Mouse (Mus musculus): ENCODE data around the gene Col11a1.

DNA sequence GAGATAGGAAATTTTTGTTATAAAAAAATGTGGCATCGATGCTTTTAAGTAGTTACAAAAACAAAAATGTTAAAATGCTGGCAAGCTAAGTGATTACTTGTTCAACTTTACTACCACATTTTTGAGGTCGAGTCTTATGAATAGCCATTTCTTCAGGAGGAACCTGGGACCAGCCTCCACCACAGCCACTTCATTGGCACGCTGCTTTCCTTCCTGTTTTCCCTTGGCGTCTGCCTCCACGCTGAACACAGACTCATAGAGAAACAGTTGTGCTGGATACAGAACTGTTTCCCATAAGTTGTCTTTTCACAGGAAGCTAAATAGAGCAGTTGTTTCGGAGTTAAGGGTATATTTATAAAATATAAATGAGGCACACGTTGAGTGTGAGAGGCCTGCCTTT is 69.0 kb downstream of the Col11a1 start:
- TF ChIP-seq POLR2A (IDR thresholded peaks at IDR 0.05; ENCODE audit: borderline replicate concordance, extremely low read depth, insufficient read depth, insufficient read length, poor library complexity, severe bottlenecking) (no peak), CTCF (IDR thresholded peaks at IDR 0.05; ENCODE audit: borderline replicate concordance, extremely low read depth, insufficient read depth, insufficient read length) (no peak)
